In genomic region chr4:129884041-129884930, GRCm38 (mm10) we compare ENCODE assay signal across 9 mouse cellular contexts. TPM values are rescaled to one million over a fixed set of nuclear protein-coding genes. Genes with fewer than 3 reads are reported as not detected.
DNase-seq lines count a peak whose midpoint lies in the region; ATAC-seq lines count a peak whose summit lies in the region.
"Had no signal": no experiment of that assay in that cellular context is flagged by ENCODE, and none has a peak within 500 bp of the region (broad histone marks: within the 10 kb centered on the region; RNA-seq: fewer than 3 reads in every experiment).

No protein-coding gene starts in this region.

- intact Hi-C loops in left cerebral cortex, postnatal 36 days (cut with DNase I): no loop called here

- WGBS in forebrain, embryonic 14.5 days: 50% methylated on average over 12 of the region's 12 CpGs
- 64% methylated on average over 12 of the region's 12 CpGs for WGBS in neural tube, embryonic 14.5 days

- no peaks in the 10 kb centered on the region for H3K36me3 ChIP-seq in forebrain, embryonic 14.5 days (ENCODE audit: control insufficient read depth, insufficient read depth, low read length)
- no peaks in the 10 kb centered on the region for H3K36me3 ChIP-seq in neural tube, embryonic 14.5 days (ENCODE audit: control insufficient read depth, insufficient read depth, low read length)
- H3K36me3 ChIP-seq: embryonic facial prominence, embryonic 15.5 days had no signal

- H3K9me3 ChIP-seq in forebrain, embryonic 14.5 days (replicated peaks; ENCODE audit: control insufficient read depth, low read length): no peaks in the 10 kb centered on the region
- H3K9me3 ChIP-seq in neural tube, embryonic 14.5 days (ENCODE audit: control insufficient read depth, low read length): no peaks in the 10 kb centered on the region
- H3K9me3 ChIP-seq: embryonic facial prominence, embryonic 15.5 days had no signal

- no peak overlapping the region for H3K4me3 ChIP-seq in forebrain, embryonic 14.5 days (ENCODE audit: low read depth, low read length)
- H3K4me3 ChIP-seq in neural tube, embryonic 14.5 days (ENCODE audit: low read depth, low read length): no peak overlapping the region
- H3K4me3 ChIP-seq: embryonic facial prominence, embryonic 15.5 days had no signal

- no peak overlapping the region for H3K27ac ChIP-seq in forebrain, embryonic 14.5 days (ENCODE audit: low read depth, low read length)
- H3K27ac ChIP-seq in neural tube, embryonic 14.5 days (ENCODE audit: low read depth, low read length): no peak overlapping the region

- ATAC-seq in CD4-positive, CD25-positive, alpha-beta regulatory T cell, adult 4 months: no peak
- peak; percentile 54; the same call in 1 of the 2 replicates for ATAC-seq in forebrain, embryonic 14.5 days
- 0 out of 2 replicates have a peak, but pooled peaks have one; percentile 51 for ATAC-seq in neural tube, embryonic 14.5 days (ENCODE audit: low read depth)
- no peak for ATAC-seq in inflammation-experienced regulatory T-cells, adult 6 months

- H3K9ac ChIP-seq in forebrain, embryonic 14.5 days (ENCODE audit: low read length): peak overlapping the region; percentile 25; the same call in 1 of the 2 replicates
- H3K9ac ChIP-seq in neural tube, embryonic 14.5 days (replicated peaks; ENCODE audit: low read depth, low read length): no peak overlapping the region
- H3K9ac ChIP-seq: embryonic facial prominence, embryonic 15.5 days had no signal

- peak; percentile 17 for DNase-seq in CD4-positive, CD25-positive, alpha-beta regulatory T cell, adult 2 months (ENCODE audit: low read depth, low spot score)
- peak; percentile 66 for DNase-seq in 416B (ENCODE audit: low read depth)
- DNase-seq in forebrain, embryonic 14.5 days (ENCODE audit: low spot score): peak; percentile 75
- DNase-seq in left cerebral cortex, postnatal 36 days (ENCODE audit: low spot score in 2 of 2): peak; percentile 31 to 40
- DNase-seq in spleen, postnatal 14 days (ENCODE audit: low spot score in 2 of 2): no peak

- H3K27me3 ChIP-seq in forebrain, embryonic 14.5 days (replicated peaks; ENCODE audit: control insufficient read depth, insufficient read depth, low read length): no peaks in the 10 kb centered on the region
- no peaks in the 10 kb centered on the region for H3K27me3 ChIP-seq in neural tube, embryonic 14.5 days (ENCODE audit: control insufficient read depth, insufficient read depth, low read length)
- H3K27me3 ChIP-seq: embryonic facial prominence, embryonic 15.5 days had no signal

- H3K4me1 ChIP-seq in forebrain, embryonic 14.5 days (ENCODE audit: control insufficient read depth, insufficient read depth, low read length): 0 out of 2 replicates have a peak, but pooled peaks cover 3% of the 10 kb centered on the region
- H3K4me1 ChIP-seq in neural tube, embryonic 14.5 days (ENCODE audit: control insufficient read depth, insufficient read depth, low read length): no peaks in the 10 kb centered on the region

- H3K4me2 ChIP-seq in forebrain, embryonic 14.5 days (ENCODE audit: low read length): no peak overlapping the region
- no peak overlapping the region for H3K4me2 ChIP-seq in neural tube, embryonic 14.5 days (ENCODE audit: low read depth, low read length)

RNA-seq across cellular contexts. Expression of gene Spocd1, which starts 44.8 kb away (rescaled TPM):
- polyA plus RNA-seq in CD4-positive, CD25-positive, alpha-beta regulatory T cell, adult 4 months (2017; shearing (Covaris generic)): not detected
- polyA plus RNA-seq in forebrain, embryonic 14.5 days (2014; fragmentation: Nextera tagmentation; extraction: Ambion mirVana): not detected in 2 replicates
- under 1 TPM; 0.22 to 0.48 TPM for total RNA-seq in left cerebral cortex, postnatal 36 days (2021)
- polyA plus RNA-seq in neural tube, embryonic 14.5 days (2014; fragmentation: Nextera tagmentation; extraction: Ambion mirVana): not detected in 2 replicates
- polyA plus RNA-seq in inflammation-experienced regulatory T-cells, adult 6 months (2017; shearing (Covaris generic)): not detected

Comparison
In these comparisons a context has a peak if more than half of its experiments do, and no peak if none do; other contexts are left out.
1. DNase-seq: peak in CD4-positive, CD25-positive, alpha-beta regulatory T cell, adult 2 months (single experiment), 416B (single experiment), forebrain, embryonic 14.5 days (single experiment) and left cerebral cortex, postnatal 36 days (2 of 2); none in spleen, postnatal 14 days (0 of 2).
2. ATAC-seq: peak in forebrain, embryonic 14.5 days (single experiment) and neural tube, embryonic 14.5 days (single experiment); none in CD4-positive, CD25-positive, alpha-beta regulatory T cell, adult 4 months (single experiment) and inflammation-experienced regulatory T-cells, adult 6 months (single experiment).